Mouse (Mus musculus) adrenal gland (tissue): Measurements from ENCODE around the gene B3galnt2.
"Not testable (repeated sequence)": the region's sequence is repeated elsewhere in the genome, so short reads cannot be mapped to it uniquely, and the experiment has no call there.

Experiments
- intact Hi-C: fragments of 180-260 bp; cut with DNase I; formaldehyde crosslinking; loops from one replicate; pipeline ENCODE4 v1.15.1; 2025
- long read RNA-seq, 2 experiments: library from polyadenylated mRNA; unstranded; transcript quantifications; one replicate each; pipeline ENCODE4 v2.0.0; 2020; ENCODE audit warnings: borderline replicate concordance in 1 of 2; ENCODE audit not compliant: insufficient replicate concordance in 1 of 2

B3galnt2 gene
- long read RNA-seq, experiment 1, partial matches to known transcripts: 2 of 5 reads
- long read RNA-seq, experiment 1, other reads (novel, unspliced or antisense): 1 of 5 reads
- long read RNA-seq, experiment 2, partial matches to known transcripts: 0 of 3 reads
- long read RNA-seq, experiment 2, other reads (novel, unspliced or antisense): 2 of 3 reads

GRCm38 (mm10) chr13:13953874-13954832, at the start of gene B3galnt2:
Gene B3galnt2 (plus strand): TSS chr13:13954469.
- intact Hi-C loops: loop anchor here (10.0 kb wide), 1 partner anchor 681 kb away; the partner anchor contains the start of gene AW209491

GRCm38 (mm10) chr13:13911341-13911740, 42.9 kb upstream of the B3galnt2 start:
- intact Hi-C loops: no loop called here

DNA sequence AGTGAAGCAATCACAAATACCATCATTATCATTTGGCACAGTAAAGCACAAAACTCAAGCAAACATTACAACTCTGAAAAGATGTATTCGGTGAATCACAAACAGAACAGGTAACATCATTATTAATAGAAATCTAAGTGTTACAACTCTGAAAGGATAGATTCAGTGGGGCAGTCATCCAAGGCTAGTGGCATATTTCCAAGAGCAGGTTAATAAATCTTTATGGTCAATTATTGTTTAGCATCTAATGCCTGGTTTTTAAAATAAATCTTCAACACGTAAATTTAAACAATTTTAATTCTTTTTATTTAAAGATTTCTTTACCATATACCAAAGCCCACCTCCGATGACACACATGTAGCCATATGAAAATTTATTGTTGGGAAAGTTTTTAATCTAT, 34.9 kb upstream of the B3galnt2 start:
- intact Hi-C loops: no loop called here

- intact Hi-C loops: no loop called here
Observed at GRCm38 (mm10) chr13:13922526-13922925, 31.7 kb upstream of the B3galnt2 start.

GRCm38 (mm10) chr13:13929982-13930381, 24.3 kb upstream of the B3galnt2 start:
- intact Hi-C loops: no loop called here

- intact Hi-C loops: loop anchor here (10.0 kb wide), 1 partner anchor 680 kb away; the partner anchor contains the start of gene AW209491
Observed at GRCm38 (mm10) chr13:13954931-13955330, 662 bp downstream of the B3galnt2 start.

DNA sequence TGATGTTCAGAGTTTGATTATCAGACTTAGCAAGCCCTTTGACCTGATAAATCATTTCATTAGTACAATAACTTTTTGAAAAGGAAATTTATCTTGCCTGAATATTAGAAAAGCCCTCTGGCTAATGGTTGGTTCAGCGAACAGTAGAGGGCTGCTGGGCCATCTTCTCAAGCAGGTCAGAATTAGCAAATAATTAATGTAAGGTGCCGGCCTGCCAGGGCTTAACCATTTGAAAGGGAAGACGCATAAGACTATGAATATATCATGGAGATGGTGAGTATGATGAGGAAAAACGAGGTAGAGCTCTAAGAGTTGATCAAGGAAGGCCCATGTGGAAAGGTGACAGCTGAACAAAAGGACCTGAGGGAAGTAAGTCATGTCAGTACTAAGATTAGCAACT, 2.4 kb downstream of the B3galnt2 start:
- intact Hi-C loops: loop anchor here (10.0 kb wide), 1 partner anchor 678 kb away; the partner anchor contains the start of gene AW209491

- intact Hi-C loops: no loop called here
Observed at GRCm38 (mm10) chr13:13960211-13960610, 5.9 kb downstream of the B3galnt2 start.

DNA sequence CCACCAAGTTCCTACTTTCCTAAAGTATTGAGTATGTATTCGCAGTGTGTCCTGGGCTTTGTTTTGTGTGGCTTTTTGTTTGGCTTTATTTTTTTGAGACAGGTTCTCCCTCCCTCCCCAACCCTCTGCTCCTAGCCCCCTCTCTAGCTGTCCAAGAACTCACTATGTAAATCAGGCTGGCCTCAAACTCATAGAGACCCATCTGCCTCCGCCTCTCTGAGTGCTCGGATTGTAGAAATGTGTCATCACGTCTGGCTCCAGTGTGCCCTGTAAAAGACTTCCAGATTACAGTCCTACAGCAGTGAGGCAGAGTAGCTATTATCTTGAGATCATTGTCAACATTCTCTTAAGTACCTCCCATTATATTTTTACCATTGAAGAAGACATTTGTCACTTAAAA, 6.8 kb downstream of the B3galnt2 start:
- intact Hi-C loops: no loop called here

- intact Hi-C loops: no loop called here
Observed at GRCm38 (mm10) chr13:13965388-13965964, 11.2 kb downstream of the B3galnt2 start.

- intact Hi-C loops: no loop called here
Observed at GRCm38 (mm10) chr13:13966172-13966571, 11.9 kb downstream of the B3galnt2 start.

DNA sequence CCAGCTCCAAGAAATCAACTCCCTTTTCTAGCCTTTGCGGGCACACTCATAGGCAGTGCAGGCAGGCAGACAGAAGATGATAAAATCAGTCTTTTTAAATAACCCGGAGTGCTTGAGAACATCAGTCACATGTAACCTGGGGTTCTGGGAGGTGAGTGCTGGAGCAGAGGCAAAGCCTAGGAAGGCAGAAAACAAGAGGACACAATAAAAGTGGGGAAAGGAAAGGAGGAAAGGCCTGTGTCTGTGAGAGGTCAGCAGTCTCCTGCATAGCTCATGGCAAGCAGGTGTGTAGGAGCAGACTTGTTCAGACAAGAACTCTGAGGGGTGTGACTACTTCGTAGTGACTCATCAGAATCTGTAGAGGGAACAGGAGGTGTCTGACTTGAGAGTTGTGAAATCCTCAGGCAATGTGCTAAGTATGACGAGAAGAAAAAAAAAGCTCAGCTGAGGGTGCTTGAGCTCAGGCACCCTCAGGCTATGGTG, 14.4 kb downstream of the B3galnt2 start:
- intact Hi-C loops: no loop called here

- intact Hi-C loops: no loop called here
Observed at GRCm38 (mm10) chr13:13969796-13970195, 15.5 kb downstream of the B3galnt2 start.

DNA sequence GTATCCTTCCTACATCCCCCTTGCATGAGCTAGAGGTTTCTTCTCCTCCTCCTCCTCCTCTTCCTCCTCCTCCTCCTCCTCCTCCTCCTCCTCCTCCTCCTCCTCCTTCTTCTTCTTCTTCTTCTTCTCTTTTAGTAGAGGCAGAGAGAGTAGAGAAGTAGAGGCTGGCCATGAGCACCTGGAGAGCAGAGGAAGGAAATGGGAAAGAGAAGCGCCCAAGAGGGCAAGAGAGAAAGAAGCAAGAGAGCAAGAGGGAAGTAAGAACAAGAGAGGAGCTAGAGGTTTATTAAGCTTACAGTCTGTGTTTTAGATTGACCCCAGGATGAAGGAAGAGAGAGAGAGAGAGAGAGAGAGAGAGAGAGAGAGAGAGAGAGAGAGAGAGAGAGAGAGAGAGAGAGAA, 27.6 kb downstream of the B3galnt2 start:
- intact Hi-C loops: not testable (repeated sequence)

GRCm38 (mm10) chr13:13983523-13983922, 29.3 kb downstream of the B3galnt2 start:
- intact Hi-C loops: no loop called here

- intact Hi-C loops: no loop called here
Observed at GRCm38 (mm10) chr13:13989135-13989534, 34.9 kb downstream of the B3galnt2 start.

GRCm38 (mm10) chr13:13990391-13990790, 36.1 kb downstream of the B3galnt2 start:
- intact Hi-C loops: no loop called here

DNA sequence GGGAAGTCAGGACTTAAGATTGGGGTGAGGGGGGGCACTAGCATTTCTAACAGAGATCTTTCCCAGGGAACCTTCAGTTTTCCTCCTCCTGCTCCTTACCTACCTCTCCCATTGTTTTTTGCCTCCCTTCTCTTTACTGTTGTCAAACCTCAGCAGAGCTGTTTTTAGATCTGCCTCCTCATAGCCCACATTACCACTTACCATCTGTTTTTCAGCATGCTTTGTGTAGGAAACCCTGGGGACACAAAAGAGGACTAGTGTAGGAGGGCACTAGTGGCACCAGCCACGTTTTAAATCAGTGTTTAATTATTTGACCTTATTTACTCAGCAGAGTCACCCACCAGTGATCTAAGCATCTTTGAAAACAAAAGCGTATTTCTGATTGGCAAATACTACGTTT, 38.8 kb downstream of the B3galnt2 start:
- intact Hi-C loops: no loop called here

GRCm38 (mm10) chr13:13995046-13995445, 40.8 kb downstream of the B3galnt2 start:
- intact Hi-C loops: no loop called here

DNA sequence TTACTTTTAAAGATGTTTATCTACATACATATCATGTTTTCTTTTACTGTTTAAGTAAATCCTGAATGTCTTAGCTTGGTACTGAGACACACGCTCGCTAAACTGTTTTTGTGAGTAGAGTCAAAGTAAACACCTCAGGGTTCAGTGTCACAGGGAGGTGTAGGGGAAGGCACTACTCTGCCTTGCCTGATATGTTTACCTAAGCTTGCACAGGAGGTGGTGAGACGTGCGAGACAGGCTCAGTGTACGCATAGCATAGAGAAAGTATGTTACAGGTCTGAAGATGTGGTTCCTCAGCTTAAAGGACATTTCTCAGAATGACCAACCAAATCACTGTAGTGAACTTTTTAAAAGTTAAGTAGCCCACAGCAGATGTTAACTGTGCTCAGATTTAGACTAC, 43.2 kb downstream of the B3galnt2 start:
- intact Hi-C loops: no loop called here

DNA sequence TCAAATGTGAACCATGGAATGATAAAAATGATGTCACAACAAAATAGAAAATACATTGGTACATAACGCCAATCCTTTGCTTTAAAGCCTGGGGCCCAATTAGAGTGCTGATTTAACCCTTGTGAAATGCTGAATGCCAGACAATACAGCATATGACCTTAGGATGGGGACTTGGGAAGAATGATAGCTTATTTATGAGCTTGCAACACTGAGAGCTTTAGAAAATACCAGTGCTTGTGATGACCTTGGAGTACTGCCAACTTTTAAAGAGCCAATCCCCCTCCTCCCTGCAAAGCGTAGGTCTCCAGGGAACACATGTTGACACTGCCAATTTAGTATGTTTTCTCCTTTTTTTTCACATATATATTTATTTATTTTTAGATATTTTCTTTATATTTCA, 48.4 kb downstream of the B3galnt2 start:
- intact Hi-C loops: no loop called here

GRCm38 (mm10) chr13:14004086-14004485, 49.8 kb downstream of the B3galnt2 start:
- intact Hi-C loops: loop anchor here (2.0 kb wide), 1 partner anchor 173 kb away; no protein-coding TSS in a partner anchor
